Mouse (Mus musculus) heart, embryonic 15.5 days (tissue): Measurements from ENCODE around the gene Rnf207. TPM values are rescaled to one million over a fixed set of nuclear protein-coding genes. Genes with fewer than 3 reads are reported as not detected.

Experiments
- ATAC-seq: fragments of 200-750 bp; cut with Nextera tagmentation; replicated peaks from 2 replicates; pipeline ENCODE4 v1.8.0; 2017; ENCODE audit warnings: low read depth, moderate TSS enrichment; ENCODE audit not compliant: insufficient number of reproducible peaks, insufficient read depth, low FRiP score
- H3K27ac ChIP-seq: fragments of 300-500 bp; sonication (generic); 2 replicates; pipeline ENCODE4 v1.5.1; 2015; ENCODE audit warnings: mild to moderate bottlenecking, inconsistent platforms
- H3K27me3 ChIP-seq: fragments of 300-500 bp; sonication (generic); 2 replicates; pipeline ENCODE4 v1.6.1; 2015; ENCODE audit warnings: inconsistent platforms
- H3K36me3 ChIP-seq: fragments of 300-500 bp; sonication (generic); 2 replicates; pipeline ENCODE4 v1.6.1; 2015; ENCODE audit warnings: mild to moderate bottlenecking, inconsistent platforms
- H3K4me1 ChIP-seq: fragments of 300-500 bp; sonication (generic); replicated peaks from 2 replicates; pipeline ENCODE4 v1.6.1; 2015; ENCODE audit warnings: inconsistent platforms
- H3K4me2 ChIP-seq: fragments of 300-500 bp; sonication (generic); 2 replicates; pipeline ENCODE4 v1.6.1; 2015; ENCODE audit warnings: inconsistent platforms, mild to moderate bottlenecking, moderate library complexity
- H3K4me3 ChIP-seq: fragments of 300-500 bp; sonication (generic); 2 replicates; pipeline ENCODE4 v1.5.1; 2015; ENCODE audit warnings: mild to moderate bottlenecking, inconsistent platforms
- H3K9ac ChIP-seq: fragments of 300-500 bp; sonication (generic); 2 replicates; pipeline ENCODE4 v1.6.1; 2015; ENCODE audit warnings: mild to moderate bottlenecking, inconsistent platforms
- H3K9me3 ChIP-seq: fragments of 300-500 bp; sonication (generic); replicated peaks from 2 replicates; pipeline ENCODE4 v1.6.1; 2016; ENCODE audit warnings: inconsistent platforms
- WGBS: fragments of 180-500 bp; shearing (Covaris S2); methylation state at CpG from one replicate; pipeline ENCODE4 v1.1.7; 2015; ENCODE audit warnings: mixed read lengths; 5-methylcytosine and 5-hydroxymethylcytosine counted together
- polyA plus RNA-seq: library from polyadenylated mRNA; unstranded; fragments of >200 nt; fragmentation: Nextera tagmentation; extraction: Ambion mirVana; gene quantifications from 2 replicates; pipeline ENCODE4 v1.2.1, GENCODE M21; 2015

Gene Rnf207
- polyA plus RNA-seq, 1 experiment from 2014 or later, result 103 TPM

DNA sequence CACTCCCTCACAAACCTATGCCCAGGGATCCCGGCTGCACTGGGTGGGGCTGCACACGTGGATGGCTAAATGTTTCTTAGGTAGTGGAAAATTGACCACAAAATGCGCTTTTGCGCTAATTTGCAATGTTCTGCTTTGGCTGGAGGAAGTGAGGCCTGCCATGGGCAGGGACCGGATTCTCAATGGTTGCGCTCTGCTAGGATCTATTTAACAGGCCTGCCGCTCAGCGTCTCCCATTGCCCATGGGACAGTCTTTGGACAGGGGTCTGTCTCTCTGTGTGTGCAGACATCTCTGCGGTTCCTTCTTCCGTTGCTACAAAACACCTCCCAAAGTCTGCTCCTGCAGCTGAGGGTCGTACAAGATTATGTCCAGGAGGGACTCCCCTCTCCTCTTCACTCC lies 27.8 kb downstream of the Rnf207 start:
- Histone ChIP-seq H3K4me2 (no peak overlapping the region), H3K4me3 (no peak overlapping the region; the same call in 1 of the 2 replicates), H3K27me3 (peaks cover 74% of the 10 kb centered on the region), H3K36me3 (no peaks in the 10 kb centered on the region), H3K27ac (no peak overlapping the region), H3K4me1 (peaks cover 23% of the 10 kb centered on the region), H3K9ac (no peak overlapping the region), H3K9me3 (no peaks in the 10 kb centered on the region)
- ATAC-seq, result no peak
- 26% methylated on average over 11 of the region's 11 CpGs for WGBS

DNA sequence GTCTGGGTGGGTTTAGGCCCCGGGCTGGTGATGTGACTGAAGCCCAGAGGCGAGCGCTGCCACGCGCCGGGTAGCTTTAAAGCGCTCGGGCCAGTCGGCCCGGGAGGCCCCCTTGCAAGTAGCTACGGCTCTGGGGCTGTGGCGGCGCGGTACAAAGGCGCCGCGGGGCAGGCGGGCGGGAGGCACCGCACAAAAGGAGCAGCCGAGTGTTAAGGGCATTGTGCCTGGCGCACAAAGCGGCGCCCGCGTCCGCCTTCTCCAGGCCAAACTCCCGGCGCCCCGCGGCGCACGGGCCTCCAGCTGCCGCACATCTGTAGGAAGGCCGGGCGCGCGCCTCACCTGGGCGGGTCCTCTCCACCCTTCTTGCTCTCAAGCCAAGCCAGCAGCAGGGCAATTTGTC lies 28.4 kb downstream of the Rnf207 start:
- Histone ChIP-seq H3K4me3 (peak overlapping the region; percentile 24), H3K4me2 (peak overlapping the region; percentile 30; the same call in 1 of the 2 replicates), H3K4me1 (peaks cover 19% of the 10 kb centered on the region), H3K36me3 (no peaks in the 10 kb centered on the region), H3K27me3 (peaks cover 80% of the 10 kb centered on the region), H3K27ac (no peak overlapping the region), H3K9ac (no peak overlapping the region), H3K9me3 (no peaks in the 10 kb centered on the region)
- 1% methylated on average over 39 of the region's 39 CpGs for WGBS
- no peak for ATAC-seq

DNA sequence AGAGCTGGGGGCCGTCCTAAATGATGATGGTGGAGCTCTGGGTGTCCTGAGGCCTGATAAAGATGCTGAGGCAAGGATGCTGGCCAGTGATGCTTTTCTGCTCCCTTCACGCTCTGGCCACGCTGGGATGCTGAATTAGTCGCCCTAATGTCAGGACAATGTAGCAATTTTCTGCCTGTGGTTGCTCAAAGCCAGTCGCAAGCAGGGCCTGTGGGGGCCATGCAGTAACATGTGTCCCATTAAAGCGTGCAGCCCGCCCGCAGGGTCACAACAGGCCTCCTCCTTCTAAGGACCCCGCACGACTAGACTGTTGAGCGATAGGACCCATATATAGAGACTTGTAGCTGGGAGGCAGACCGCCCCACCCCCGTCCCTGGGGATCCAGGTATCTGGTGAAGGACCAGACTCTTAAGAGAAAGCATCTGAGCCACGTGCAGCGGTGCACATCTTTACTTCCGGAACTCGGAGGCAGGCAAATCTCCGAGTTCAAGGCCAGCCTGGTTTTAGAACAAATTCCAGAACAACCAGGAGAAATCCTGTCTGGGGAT lies 30.3 kb downstream of the Rnf207 start:
- WGBS, result 56% methylated on average over 18 of the region's 18 CpGs
- ATAC-seq, result no peak
- no peak overlapping the region for H3K4me3 ChIP-seq

DNA sequence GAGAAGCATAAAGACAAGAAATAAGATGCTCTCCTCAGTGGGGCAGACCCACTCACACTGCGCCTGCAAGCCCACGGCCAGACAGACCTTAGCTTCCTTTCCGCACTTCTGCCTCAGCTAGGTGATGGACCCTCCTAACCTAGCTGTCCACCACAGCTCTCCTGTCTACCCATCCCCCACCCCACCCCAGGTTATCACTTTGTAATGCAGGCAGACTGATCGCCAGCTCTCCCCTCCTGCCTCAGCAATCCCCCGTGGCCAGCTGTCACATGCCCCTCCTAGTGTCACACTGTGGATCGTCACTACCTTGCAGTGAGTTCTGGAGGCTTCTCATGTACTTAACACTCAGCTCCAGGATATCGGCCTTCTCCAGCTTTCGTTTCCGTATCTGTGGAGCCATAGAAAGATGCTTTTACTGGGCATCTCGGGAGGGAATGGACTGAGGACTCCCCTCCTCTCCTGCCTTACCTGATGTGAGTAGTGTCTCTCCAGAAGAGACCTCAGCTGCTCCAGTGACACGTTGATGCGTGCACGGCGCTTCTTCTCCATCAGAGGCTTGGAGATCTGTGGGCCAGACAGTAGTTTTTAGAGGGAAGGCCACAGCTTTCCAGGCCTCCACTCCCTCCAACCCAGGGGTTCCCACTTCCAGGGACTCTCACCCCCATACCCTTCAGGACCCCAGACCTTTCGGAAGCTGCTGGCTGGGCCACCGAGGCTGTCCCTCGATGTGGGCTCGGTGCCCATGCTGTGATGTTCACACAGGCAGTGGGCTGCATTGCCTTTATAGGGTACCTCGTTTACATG lies 31.3 kb downstream of the Rnf207 start:
- no peak for ATAC-seq
- H3K4me3 ChIP-seq, result no peak overlapping the region
- no peaks in the 10 kb centered on the region for H3K9me3 ChIP-seq
- no peak overlapping the region for H3K27ac ChIP-seq
- no peaks in the 10 kb centered on the region for H3K36me3 ChIP-seq
- peaks cover 28% of the 10 kb centered on the region for H3K4me1 ChIP-seq
- 23% methylated on average over 19 of the region's 19 CpGs for WGBS
- H3K9ac ChIP-seq, result no peak overlapping the region
- H3K27me3 ChIP-seq, result peaks cover 91% of the 10 kb centered on the region
- H3K4me2 ChIP-seq, result no peak overlapping the region

More for the DNA sequence above, 30.3 kb downstream of the Rnf207 start:
- no peaks in the 10 kb centered on the region for H3K36me3 ChIP-seq
- H3K9ac ChIP-seq, result no peak overlapping the region
- H3K27ac ChIP-seq, result no peak overlapping the region
- H3K27me3 ChIP-seq, result peaks cover 91% of the 10 kb centered on the region
- no peak overlapping the region for H3K4me2 ChIP-seq
- H3K4me1 ChIP-seq, result peaks cover 19% of the 10 kb centered on the region
- H3K9me3 ChIP-seq, result no peaks in the 10 kb centered on the region

DNA sequence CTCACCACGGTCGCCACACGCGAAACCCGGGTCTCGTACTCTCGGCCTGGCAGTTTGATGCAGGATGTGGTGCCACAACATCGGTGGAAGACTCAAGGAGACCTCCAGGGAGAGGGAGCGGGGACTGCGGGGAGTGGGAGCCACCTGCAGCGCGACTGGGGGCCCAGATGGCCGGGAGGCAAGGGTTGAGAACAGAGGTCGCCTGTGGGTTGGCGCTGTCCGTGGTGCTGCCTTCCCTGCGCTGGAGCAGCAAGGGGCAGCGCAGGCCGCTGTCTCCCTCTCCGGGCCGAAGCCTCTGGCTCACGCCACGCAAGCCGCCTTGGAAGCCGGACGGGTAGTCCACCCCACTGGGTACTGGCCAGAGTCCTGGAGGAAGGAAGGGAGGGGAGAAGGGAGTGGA lies 31.9 kb downstream of the Rnf207 start:
- no peak for ATAC-seq

DNA sequence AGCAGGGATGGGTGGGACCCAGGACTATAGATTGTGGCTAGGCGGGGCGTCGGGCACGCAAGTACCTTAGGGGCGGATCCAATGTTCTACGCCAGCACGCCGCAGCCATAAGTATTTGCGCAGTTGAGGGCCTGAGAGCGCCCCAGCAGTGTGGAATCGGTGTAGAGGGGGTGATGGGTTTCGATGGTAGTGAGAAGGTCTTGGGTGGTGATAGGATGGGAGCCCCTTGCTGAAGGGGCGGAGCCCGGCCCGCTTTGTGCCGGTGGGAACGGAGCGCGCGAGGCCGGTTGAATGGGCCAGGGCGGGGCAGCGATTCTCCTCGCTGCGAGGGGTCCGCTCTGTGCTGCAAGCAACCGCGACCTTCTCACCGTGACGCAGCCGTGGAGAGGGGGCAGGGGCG lies 32.6 kb downstream of the Rnf207 start:
- H3K27ac ChIP-seq, result no peak overlapping the region
- H3K9ac ChIP-seq, result no peak overlapping the region
- H3K36me3 ChIP-seq, result no peaks in the 10 kb centered on the region
- H3K27me3 ChIP-seq, result peaks cover 91% of the 10 kb centered on the region
- no peaks in the 10 kb centered on the region for H3K9me3 ChIP-seq
- no peak overlapping the region for H3K4me3 ChIP-seq
- 5% methylated on average over 29 of the region's 32 CpGs for WGBS
- H3K4me2 ChIP-seq, result peak overlapping the region; percentile 38; the same call in 1 of the 2 replicates
- ATAC-seq, result no peak
- peaks cover 28% of the 10 kb centered on the region for H3K4me1 ChIP-seq

More for the DNA sequence above, 31.9 kb downstream of the Rnf207 start:
- Histone ChIP-seq H3K27ac (no peak overlapping the region), H3K4me2 (no peak overlapping the region), H3K27me3 (peaks cover 91% of the 10 kb centered on the region), H3K9me3 (no peaks in the 10 kb centered on the region), H3K4me1 (peaks cover 28% of the 10 kb centered on the region), H3K36me3 (no peaks in the 10 kb centered on the region), H3K4me3 (no peak overlapping the region), H3K9ac (no peak overlapping the region)
- 8% methylated on average over 26 of the region's 26 CpGs for WGBS

DNA sequence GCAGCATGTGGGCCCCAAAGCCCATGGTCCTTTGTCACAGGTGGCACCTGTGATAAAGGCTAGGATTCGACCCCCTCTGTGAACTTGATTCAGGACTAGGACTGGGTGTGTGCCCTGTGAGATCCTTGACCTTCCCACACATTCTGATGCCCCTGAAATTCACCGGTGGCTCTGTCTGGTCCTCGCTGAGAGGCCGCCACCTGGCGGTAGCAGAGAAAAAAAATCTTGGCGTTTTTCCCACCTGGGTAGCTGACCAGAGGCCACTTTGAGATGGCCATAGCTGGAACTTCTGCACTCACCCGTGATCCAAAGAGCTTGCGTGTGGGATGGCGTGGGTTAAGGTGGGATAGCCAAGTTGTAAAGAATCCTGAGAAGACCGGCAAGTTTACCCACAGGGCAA lies 33.3 kb downstream of the Rnf207 start:
- WGBS, result 2% methylated on average over 10 of the region's 10 CpGs
- Histone ChIP-seq H3K9ac (no peak overlapping the region), H3K27ac (no peak overlapping the region), H3K4me2 (no peak overlapping the region), H3K27me3 (peaks cover 91% of the 10 kb centered on the region), H3K4me3 (no peak overlapping the region), H3K36me3 (peaks cover 5% of the 10 kb centered on the region; the same call in 1 of the 2 replicates), H3K9me3 (no peaks in the 10 kb centered on the region), H3K4me1 (peaks cover 26% of the 10 kb centered on the region)
- ATAC-seq, result no peak

DNA sequence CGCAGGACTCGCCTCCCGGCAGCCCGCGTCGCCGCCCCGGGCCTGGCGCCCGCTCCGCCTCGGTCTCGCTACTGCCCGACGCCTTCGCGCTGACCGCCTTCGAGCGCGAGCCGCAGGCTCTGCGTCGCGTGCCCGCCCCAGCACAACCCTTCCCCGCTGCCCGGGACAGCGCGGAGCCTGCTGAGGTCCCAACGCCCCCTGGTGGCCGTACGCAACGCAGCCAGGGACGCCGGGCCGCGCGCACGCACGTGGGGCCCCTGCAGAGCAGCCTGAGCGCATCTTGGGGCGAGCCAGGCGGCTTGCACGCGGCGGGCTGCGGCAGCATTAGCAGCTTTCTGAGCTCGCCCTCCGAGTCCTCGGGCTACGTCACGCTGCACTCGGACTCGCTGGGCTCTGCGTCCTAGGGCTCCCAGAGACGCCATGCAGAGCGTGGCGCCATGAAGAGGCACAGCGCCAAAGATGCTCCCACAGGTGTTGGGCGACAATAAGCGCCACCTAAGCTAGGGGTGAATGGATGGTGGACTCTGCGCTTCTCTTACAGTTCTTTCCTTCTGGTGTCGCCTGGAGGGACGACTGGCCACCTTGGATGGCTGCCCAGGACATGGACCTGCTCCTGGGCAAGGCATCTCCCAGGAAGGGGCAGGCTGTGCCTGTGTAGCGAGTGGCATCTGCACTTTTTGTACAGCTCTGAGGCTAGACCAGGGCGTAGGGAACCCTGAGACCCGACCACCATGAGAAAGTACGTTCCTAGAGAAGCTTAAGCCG lies 35.4 kb downstream of the Rnf207 start:
- peaks cover 85% of the 10 kb centered on the region for H3K27me3 ChIP-seq
- no peak overlapping the region for H3K27ac ChIP-seq
- H3K4me3 ChIP-seq, result peak overlapping the region; percentile 35
- peak; percentile 75 for ATAC-seq
- peaks cover 22% of the 10 kb centered on the region for H3K4me1 ChIP-seq
- no peaks in the 10 kb centered on the region for H3K9me3 ChIP-seq
- H3K36me3 ChIP-seq, result peaks cover 14% of the 10 kb centered on the region; the same call in 1 of the 2 replicates
- H3K4me2 ChIP-seq, result peak overlapping the region; percentile 67
- H3K9ac ChIP-seq, result 0 out of 2 replicates have a peak overlapping the region, but pooled peaks have one; percentile 40
- 8% methylated on average over 60 of the region's 70 CpGs for WGBS

DNA sequence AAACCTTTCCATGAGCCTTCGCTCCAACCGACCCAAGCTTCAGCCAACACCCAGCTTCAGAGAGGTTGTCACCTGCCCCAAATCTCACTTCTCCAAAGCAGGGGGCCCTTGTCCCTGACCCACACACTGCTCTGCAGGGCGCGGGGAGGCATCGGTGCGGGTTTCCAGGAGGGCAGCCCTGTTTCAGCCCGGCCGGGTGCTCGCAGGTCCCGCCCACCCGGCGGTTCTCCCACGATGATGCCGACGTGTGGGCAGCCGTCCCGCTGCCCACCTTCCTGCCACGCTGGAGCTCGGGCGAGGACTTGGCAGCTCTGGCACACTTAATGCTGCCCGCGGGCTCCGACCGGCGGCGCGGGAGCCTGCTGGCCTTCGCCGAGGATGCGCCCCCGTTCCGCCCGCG lies 36.1 kb downstream of the Rnf207 start:
- Histone ChIP-seq H3K27me3 (peaks cover 78% of the 10 kb centered on the region), H3K27ac (no peak overlapping the region), H3K36me3 (peaks cover 16% of the 10 kb centered on the region; the same call in 1 of the 2 replicates), H3K9me3 (no peaks in the 10 kb centered on the region), H3K4me3 (peak overlapping the region; percentile 35), H3K9ac (0 out of 2 replicates have a peak overlapping the region, but pooled peaks have one; percentile 40), H3K4me2 (peak overlapping the region; percentile 67), H3K4me1 (peaks cover 22% of the 10 kb centered on the region)
- no peak for ATAC-seq
- 21% methylated on average over 34 of the region's 34 CpGs for WGBS

DNA sequence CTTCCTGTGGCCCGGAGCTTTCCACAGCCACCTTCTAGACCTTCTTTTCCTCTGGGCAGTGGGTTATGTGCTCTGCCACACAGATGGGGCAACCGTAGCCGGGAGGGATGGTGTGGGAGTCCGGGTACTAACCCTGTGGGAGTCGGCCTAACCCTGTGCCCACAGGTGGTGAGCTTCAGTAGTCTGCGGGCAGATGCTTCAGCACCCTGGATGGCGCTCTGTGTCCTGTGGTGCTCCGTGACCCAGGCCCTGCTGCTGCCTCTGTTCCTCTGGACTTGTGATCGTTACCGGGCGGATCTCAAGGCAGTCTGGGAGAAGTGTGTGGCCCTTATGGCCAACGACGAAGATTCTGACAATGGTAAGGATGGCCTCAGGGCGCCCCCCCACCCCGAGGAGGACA lies 37.2 kb downstream of the Rnf207 start:
- no peak overlapping the region for H3K9ac ChIP-seq
- H3K4me1 ChIP-seq, result peaks cover 19% of the 10 kb centered on the region
- no peak overlapping the region for H3K4me2 ChIP-seq
- ATAC-seq, result no peak
- H3K36me3 ChIP-seq, result peaks cover 16% of the 10 kb centered on the region; the same call in 1 of the 2 replicates
- no peaks in the 10 kb centered on the region for H3K9me3 ChIP-seq
- H3K27me3 ChIP-seq, result peaks cover 67% of the 10 kb centered on the region
- no peak overlapping the region for H3K4me3 ChIP-seq
- H3K27ac ChIP-seq, result no peak overlapping the region
- WGBS, result 65% methylated on average over 15 of the region's 15 CpGs

DNA sequence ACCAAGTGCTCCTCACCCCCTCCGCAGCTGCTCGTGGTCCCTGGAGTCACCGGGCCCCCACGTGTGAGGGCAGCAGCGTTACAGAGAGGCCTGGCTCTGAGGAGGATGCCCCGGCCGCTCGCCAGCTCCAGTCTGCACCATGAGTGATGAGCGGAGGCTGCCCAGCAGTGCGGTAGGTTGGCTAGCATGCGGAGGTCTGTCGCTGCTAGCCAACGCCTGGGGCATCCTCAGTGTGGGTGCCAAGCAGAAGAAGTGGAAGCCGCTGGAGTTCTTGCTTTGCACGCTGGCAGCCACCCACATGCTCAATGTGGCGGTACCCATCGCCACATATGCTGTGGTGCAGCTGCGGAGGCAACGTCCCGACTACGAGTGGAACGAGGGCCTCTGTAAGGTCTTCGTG lies 39.8 kb downstream of the Rnf207 start:
- Histone ChIP-seq H3K36me3 (peaks cover 16% of the 10 kb centered on the region; the same call in 1 of the 2 replicates), H3K4me1 (peaks cover 34% of the 10 kb centered on the region), H3K9me3 (no peaks in the 10 kb centered on the region), H3K27me3 (peaks cover 52% of the 10 kb centered on the region), H3K27ac (no peak overlapping the region), H3K9ac (no peak overlapping the region), H3K4me2 (no peak overlapping the region), H3K4me3 (no peak overlapping the region)
- 87% methylated on average over 23 of the region's 23 CpGs for WGBS
- no peak for ATAC-seq
